Mouse (Mus musculus) frontal cortex, adult (tissue): Measurements from ENCODE around the gene Aldh1b1.
A peak's percentile ranks its signal among the peaks of the same experiment; 100 is the strongest.

Experiments
- ATAC-seq: cut with Nextera tagmentation; 2 replicates; pipeline ENCODE4 v1.9.2; 2017; ENCODE audit warnings: mild to moderate bottlenecking, moderate library complexity, mixed read lengths; ENCODE audit not compliant: low TSS enrichment

Aldh1b1 gene

GRCm38 (mm10) chr4:45798964-45799363 is at the start of gene Aldh1b1:
Gene Aldh1b1 (plus strand): TSS chr4:45799022.
- ATAC-seq, result peak; percentile 96

DNA sequence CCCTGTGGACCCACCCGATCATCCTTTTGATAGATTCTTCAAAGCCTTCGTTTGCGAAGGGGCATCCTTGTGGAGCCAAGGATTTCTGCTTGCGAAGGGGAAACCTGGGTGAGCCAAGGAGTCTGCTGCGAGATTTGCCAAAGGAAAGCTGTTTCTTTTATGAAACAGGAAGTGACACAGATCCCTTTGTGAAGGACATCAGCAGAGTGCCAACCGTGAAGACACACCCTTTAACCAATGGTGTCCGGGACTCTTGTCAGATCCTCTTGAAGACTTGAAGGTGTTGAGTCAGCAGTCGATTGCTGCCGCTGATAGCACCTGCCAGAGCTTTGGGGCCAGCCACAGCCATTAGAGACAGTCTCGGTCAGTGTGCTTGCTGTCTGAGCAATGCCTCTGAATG is 49.4 kb upstream of the Aldh1b1 start:
- ATAC-seq, result no peak

DNA sequence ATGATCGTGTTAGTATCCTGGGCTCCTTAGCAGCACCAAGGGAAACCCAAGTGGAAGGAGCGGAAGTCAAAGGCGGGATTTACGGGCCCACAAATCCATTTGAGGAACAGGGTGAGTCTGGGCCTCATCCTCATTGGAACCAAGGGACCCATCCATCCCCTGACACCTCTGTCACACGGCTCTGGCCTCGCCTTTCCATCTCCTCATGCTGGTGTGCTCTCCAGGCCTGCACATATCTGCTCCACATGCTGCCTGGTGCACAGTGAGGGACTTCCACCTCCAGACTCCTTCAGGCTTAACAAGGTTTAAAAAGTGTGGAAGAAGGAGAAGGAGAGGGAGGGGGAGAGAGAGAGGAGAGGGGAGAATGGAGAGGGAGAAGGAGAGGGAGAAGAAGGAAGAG is 48.3 kb upstream of the Aldh1b1 start:
- no peak for ATAC-seq

DNA sequence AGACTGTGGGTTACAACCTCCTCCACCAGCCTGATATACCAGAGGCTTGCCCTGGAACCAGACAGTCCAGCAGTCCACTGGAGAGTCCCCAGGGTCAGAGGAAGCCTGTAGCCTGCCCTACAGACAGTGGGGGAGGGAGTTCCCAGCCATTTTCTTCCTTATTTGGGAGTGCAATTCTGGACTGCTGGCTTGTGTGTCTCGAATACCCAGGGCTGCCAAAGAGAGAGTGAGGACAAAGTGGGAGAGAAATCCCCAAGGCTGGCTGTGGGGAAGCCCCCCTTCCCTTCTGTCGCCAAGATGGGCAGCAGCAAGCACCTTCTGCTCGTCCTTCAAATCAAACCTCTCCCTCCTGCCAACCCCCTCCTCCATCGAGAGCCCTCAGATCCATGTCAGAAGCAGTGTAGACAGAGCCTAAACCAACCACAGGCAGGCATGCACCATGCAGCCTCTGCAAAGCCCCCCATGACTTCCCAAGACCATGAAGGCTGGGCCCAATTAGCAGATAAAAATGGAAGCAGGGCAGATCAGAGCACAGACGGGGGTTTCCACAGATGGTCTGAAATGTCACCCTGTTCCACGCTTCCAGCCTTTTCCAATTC is 45.5 kb upstream of the Aldh1b1 start:
- ATAC-seq, result no peak

GRCm38 (mm10) chr4:45754171-45754570 is 44.7 kb upstream of the Aldh1b1 start:
- ATAC-seq, result peak; percentile 54; the same call in 1 of the 2 replicates

DNA sequence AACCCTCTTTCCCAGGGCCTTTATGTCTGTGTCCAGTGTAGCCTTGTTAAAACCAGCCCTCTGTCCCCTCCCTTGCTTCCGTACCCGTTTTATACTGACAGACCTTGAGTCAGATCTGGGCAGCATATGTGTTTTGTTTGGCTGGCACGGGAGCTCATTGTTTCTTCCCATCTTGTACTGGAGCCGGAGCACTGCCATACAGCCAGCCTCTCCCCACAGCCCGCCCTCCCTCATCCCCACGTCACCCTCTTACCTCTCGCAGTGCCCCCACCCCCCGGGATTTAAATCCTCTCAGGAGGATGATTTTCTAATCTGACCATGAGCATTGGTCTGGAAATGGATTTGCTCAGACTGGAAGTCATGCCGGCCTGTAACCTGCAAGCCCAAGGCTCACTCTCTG is 43.7 kb upstream of the Aldh1b1 start:
- ATAC-seq, result no peak

GRCm38 (mm10) chr4:45755881-45756280 is 42.9 kb upstream of the Aldh1b1 start:
- peak; percentile 92 for ATAC-seq

GRCm38 (mm10) chr4:45757941-45758340 is 40.9 kb upstream of the Aldh1b1 start:
- ATAC-seq, result no peak

GRCm38 (mm10) chr4:45759411-45759810 is 39.4 kb upstream of the Aldh1b1 start:
- no peak for ATAC-seq

GRCm38 (mm10) chr4:45762600-45762999 is 36.2 kb upstream of the Aldh1b1 start:
- ATAC-seq, result no peak

GRCm38 (mm10) chr4:45763288-45764140 is 35.3 kb upstream of the Aldh1b1 start:
- peak; percentile 65; the same call in 1 of the 2 replicates for ATAC-seq

- no peak; the same call in 1 of the 2 replicates for ATAC-seq
Observed at GRCm38 (mm10) chr4:45764141-45764494, 34.7 kb upstream of the Aldh1b1 start.

GRCm38 (mm10) chr4:45765121-45765564 is 33.7 kb upstream of the Aldh1b1 start:
- no peak for ATAC-seq

DNA sequence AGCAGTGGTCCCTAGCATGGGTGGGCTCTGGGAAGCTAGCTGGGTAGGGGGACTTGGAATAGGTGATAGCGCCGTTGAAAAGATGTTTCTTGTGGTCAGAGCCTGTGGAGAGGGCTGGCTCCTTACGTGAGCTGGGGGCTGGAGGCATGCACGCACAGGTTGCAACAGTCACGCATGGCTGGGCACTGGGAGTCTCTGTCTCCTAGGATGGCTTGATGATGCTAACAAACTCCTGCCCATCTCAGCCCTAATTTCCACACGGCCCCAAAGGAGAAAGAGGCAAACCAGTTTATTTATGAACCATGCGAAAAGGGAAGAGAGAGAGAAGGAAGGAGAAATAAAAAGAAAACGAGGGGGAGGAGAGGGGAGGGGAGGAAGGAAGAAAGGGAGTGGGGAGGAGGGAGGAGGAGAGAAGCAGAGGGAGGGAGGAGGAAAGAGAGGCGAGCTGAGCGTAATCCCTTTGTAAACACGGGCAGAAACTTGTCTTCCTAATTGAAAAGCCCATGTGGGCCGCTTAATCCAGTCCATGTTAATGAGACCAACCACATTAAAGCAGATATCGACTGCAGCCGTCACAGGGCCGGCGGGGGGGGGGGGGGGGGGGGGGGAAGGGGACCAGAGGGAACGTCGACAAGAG is 33.1 kb upstream of the Aldh1b1 start:
- ATAC-seq, result no peak

DNA sequence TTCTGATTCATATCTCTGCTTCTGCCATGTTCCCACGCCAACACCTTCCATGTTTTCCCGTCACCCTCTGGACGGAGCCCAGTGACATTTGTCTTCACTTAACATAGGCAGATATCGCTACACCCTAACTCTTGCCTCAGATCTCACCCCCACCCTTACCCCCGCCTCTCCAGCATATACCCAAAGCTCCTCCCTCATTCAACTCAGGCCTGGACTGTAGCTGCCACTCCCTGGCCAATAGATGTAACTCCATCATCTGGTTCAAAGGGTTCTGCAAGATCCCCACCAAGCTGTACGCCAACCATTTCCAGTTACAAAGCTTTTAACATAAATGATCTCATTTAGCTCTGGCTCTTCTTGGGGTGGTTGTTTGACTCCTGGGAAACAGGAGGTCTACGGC is 32.0 kb upstream of the Aldh1b1 start:
- no peak for ATAC-seq

GRCm38 (mm10) chr4:45767891-45768558 is 30.8 kb upstream of the Aldh1b1 start:
- ATAC-seq, result no peak

DNA sequence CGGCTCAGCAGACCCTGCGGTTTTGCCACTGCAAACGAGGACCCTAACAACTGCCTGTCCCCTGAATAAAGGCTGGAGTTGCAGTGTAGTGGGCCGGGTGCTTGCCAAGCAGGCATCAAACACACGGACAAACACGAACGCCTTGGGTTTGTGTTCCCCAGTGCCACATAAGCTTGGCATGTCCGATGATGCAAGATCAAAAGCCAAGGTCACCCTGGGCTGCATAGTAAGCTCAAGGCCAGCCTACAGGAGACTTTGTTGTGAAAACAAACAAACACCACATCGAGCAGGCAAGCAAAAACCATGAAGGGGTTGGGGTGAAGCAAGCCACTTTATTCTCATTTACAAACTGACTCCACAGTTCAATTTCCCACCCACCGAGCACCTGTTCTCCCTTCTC is 29.7 kb upstream of the Aldh1b1 start:
- ATAC-seq, result no peak

DNA sequence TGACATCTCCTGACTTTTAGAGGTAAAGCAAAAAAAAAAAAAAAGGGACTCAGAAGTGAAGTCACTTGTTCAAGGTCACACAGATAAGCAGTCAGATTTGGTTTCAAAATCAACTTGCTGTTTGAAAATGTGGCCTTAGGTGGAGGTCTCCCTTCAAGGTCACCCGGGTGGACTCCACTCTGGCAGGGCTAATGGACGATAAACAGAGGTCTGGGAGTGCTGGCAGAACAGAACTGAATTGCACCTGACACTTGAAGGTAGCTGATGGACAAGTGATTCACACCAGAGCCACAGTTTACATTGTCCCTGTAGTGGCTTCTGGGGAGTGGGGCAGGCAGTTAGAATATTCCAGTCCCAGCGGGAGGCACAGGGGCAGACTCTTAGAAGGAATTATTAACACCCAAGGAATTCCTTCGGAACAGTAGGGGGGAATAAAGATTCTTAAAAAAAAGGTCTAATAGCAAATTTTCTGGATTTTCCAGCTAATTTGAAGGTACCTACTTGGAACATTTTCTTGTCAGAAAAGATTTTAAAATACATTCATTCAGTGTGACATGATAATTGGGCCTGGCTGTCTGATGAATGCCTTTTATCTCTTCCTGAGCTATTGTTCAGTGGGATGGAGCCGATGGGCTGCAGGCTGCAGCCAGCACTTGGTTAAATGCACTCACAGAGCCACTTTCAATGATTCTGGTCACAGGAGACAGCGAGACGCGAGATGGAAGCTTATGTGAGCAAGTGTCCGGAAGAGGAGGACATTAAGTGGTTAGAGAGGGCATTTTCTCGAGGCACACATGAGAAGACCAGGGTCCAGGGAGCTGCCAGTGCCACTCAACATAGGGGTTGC is 28.8 kb upstream of the Aldh1b1 start:
- ATAC-seq, result no peak

- no peak for ATAC-seq
Observed at GRCm38 (mm10) chr4:45770638-45771033, 28.2 kb upstream of the Aldh1b1 start.

DNA sequence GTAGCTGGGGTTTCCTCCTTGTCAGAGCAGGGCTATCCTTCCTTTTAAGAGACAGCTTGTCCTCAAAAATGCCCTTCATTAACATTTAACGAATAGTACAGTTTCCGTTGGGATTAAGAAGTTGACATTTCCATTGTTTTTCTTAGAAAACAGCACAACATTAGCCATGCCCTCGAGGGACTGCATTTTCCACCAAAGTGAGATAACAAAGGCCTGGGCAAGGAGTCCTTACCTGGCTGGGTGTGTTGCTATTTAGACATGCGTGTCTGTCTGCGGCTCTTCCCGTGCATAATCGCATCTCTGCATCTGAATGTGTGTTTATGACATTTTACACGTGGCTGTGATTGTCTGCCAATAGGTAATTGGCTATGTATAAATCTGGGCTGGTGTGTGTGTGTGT is 27.6 kb upstream of the Aldh1b1 start:
- ATAC-seq, result no peak

DNA sequence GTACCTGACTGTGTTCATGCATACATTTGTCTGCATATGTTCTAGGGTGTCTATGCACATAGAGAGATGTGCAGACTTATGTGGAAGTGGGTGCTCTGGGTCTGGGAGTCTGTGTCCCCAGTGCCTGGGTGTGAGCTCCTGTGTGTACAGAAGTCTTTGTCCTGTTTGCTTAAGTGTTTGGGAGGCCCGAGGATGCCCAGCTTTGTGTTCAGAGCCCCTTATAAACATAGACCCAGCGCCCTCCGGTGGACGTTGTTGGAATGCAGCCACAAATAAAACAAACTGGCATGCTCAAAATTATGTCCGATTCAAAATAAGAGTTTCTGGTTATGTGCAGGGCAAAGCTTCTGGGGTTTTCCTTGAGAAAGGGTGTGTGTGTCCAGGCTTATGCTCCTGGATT is 27.2 kb upstream of the Aldh1b1 start:
- 0 out of 2 replicates have a peak, but pooled peaks have one; percentile 44 for ATAC-seq
